Mouse (Mus musculus) T-helper 1 cell (primary cell): ENCODE data around the gene Ccdc181.

Experiments
- in situ Hi-C: fragments of 300-600 bp; cut with MboI, MseI; formaldehyde crosslinking; loops from one replicate; pipeline ENCODE4 v1.15.1; 2025; ENCODE audit warnings: high pct_unique_total_duplicates

Gene Ccdc181

GRCm38 (mm10) chr1:164332559-164332958 is 57.2 kb downstream of the Ccdc181 start:
- in situ Hi-C loops: no loop called here

GRCm38 (mm10) chr1:164335435-164335834 is 60.0 kb downstream of the Ccdc181 start:
- in situ Hi-C loops: no loop called here

- in situ Hi-C loops: no loop called here
Measured at GRCm38 (mm10) chr1:164335846-164336245, 60.5 kb downstream of the Ccdc181 start.
